Mouse (Mus musculus) cerebellum, adult 11 months (tissue): Measurements from ENCODE around the gene Mrgbp.

Experiments
- DNase-seq: peaks from one replicate; pipeline ENCODE4 v3.0.0; 2022

The Mrgbp gene

GRCm38 (mm10) chr2:180597490-180597889 lies 16.4 kb downstream of the Mrgbp start, which contains the start of gene Col9a3:
Gene Col9a3, plus strand, starts transcription at chr2:180597790.
- no peak for DNase-seq

- DNase-seq: no peak
Measured at GRCm38 (mm10) chr2:180598157-180598705, 17.1 kb downstream of the Mrgbp start.

GRCm38 (mm10) chr2:180600569-180601021 lies 19.5 kb downstream of the Mrgbp start:
- peak; percentile 57 for DNase-seq

- DNase-seq: no peak
Measured at GRCm38 (mm10) chr2:180604781-180605180, 23.7 kb downstream of the Mrgbp start.

GRCm38 (mm10) chr2:180610283-180610682 lies 29.2 kb downstream of the Mrgbp start:
- no peak for DNase-seq

GRCm38 (mm10) chr2:180611882-180612281 lies 30.8 kb downstream of the Mrgbp start:
- DNase-seq: no peak
